Mouse (Mus musculus): ENCODE data around the gene Tmem86a. TPM values are rescaled to one million over a fixed set of nuclear protein-coding genes. Genes with fewer than 3 reads are reported as not detected.
"Not testable (repeated sequence)": the region's sequence is repeated elsewhere in the genome, so short reads cannot be mapped to it uniquely, and the experiment has no call there.

Tmem86a gene
- polyA plus RNA-seq, 1 experiment, result 12.4 TPM

GRCm38 (mm10) chr7:47020956-47021355 lies 29.4 kb upstream of the Tmem86a start:
- Histone ChIP-seq H3K4me1 (ENCODE audit: control insufficient read depth, insufficient read depth, low read length) (no peaks in the 10 kb centered on the region; the same call in 1 of the 2 replicates), H3K4me3 (replicated peaks; ENCODE audit: control insufficient read depth, low read depth, low read length) (no peak overlapping the region), H3K27ac (ENCODE audit: control insufficient read depth, insufficient read depth, low read depth, low read length, poor library complexity) (no peak overlapping the region)
- no peak for TF ChIP-seq CTCF (IDR thresholded peaks at IDR 0.05; ENCODE audit: control insufficient read depth, insufficient read depth, low read length)
- TF ChIP-seq POLR2A (IDR thresholded peaks at IDR 0.05; ENCODE audit: borderline replicate concordance, control insufficient read depth, low read depth, low read length), result no peak
- 71% methylated on average over 8 of the region's 8 CpGs for WGBS

DNA sequence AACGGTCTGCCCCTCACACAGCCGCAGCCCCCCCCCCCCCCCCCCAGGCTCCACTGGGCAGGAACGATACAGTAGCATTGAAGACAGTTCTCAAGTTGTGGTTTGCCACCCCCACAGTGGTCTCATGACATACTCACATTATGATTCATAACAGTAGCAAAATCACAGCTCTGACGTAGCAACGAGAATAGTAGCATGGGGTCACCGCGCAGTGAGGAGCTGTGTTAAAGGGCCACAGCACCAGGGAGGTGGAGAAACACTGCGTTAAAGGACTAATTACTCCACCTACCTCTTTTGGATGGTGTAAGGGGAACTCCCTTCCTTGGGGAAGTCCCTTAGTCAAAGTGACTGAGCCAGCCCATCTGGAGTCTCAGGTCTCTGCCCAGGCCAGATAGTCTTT lies 27.9 kb upstream of the Tmem86a start:
- Histone ChIP-seq H3K4me3 (replicated peaks; ENCODE audit: control insufficient read depth, low read depth, low read length) (peak overlapping the region; percentile 21), H3K27ac (ENCODE audit: control insufficient read depth, insufficient read depth, low read depth, low read length, poor library complexity) (no peak overlapping the region), H3K4me1 (ENCODE audit: control insufficient read depth, insufficient read depth, low read length) (no peaks in the 10 kb centered on the region; the same call in 1 of the 2 replicates)
- WGBS, result 3% methylated on average over 8 of the region's 8 CpGs
- TF ChIP-seq POLR2A (IDR thresholded peaks at IDR 0.05; ENCODE audit: borderline replicate concordance, control insufficient read depth, low read depth, low read length) (no peak), CTCF (IDR thresholded peaks at IDR 0.05; ENCODE audit: control insufficient read depth, insufficient read depth, low read length) (no peak)

GRCm38 (mm10) chr7:47023530-47023929 lies 26.9 kb upstream of the Tmem86a start:
- Histone ChIP-seq H3K27ac (ENCODE audit: control insufficient read depth, insufficient read depth, low read depth, low read length, poor library complexity) (no peak overlapping the region), H3K4me3 (replicated peaks; ENCODE audit: control insufficient read depth, low read depth, low read length) (no peak overlapping the region), H3K4me1 (ENCODE audit: control insufficient read depth, insufficient read depth, low read length) (no peaks in the 10 kb centered on the region; the same call in none of the 2 replicates)
- 4% methylated on average over 6 of the region's 6 CpGs for WGBS
- TF ChIP-seq POLR2A (IDR thresholded peaks at IDR 0.05; ENCODE audit: borderline replicate concordance, control insufficient read depth, low read depth, low read length), result no peak
- TF ChIP-seq CTCF (IDR thresholded peaks at IDR 0.05; ENCODE audit: control insufficient read depth, insufficient read depth, low read length), result peak; percentile 92

GRCm38 (mm10) chr7:47024454-47024853 lies 25.9 kb upstream of the Tmem86a start:
- TF ChIP-seq CTCF (IDR thresholded peaks at IDR 0.05; ENCODE audit: control insufficient read depth, insufficient read depth, low read length) (no peak), POLR2A (IDR thresholded peaks at IDR 0.05; ENCODE audit: borderline replicate concordance, control insufficient read depth, low read depth, low read length) (no peak)
- Histone ChIP-seq H3K4me1 (ENCODE audit: control insufficient read depth, insufficient read depth, low read length) (no peaks in the 10 kb centered on the region; the same call in none of the 2 replicates), H3K4me3 (replicated peaks; ENCODE audit: control insufficient read depth, low read depth, low read length) (no peak overlapping the region), H3K27ac (ENCODE audit: control insufficient read depth, insufficient read depth, low read depth, low read length, poor library complexity) (no peak overlapping the region)
- WGBS, result 87% methylated on average over 7 of the region's 7 CpGs

- H3K4me1 ChIP-seq (ENCODE audit: control insufficient read depth, insufficient read depth, low read length), result no peaks in the 10 kb centered on the region; the same call in none of the 2 replicates
Measured at GRCm38 (mm10) chr7:47025429-47025828, 25.0 kb upstream of the Tmem86a start.

DNA sequence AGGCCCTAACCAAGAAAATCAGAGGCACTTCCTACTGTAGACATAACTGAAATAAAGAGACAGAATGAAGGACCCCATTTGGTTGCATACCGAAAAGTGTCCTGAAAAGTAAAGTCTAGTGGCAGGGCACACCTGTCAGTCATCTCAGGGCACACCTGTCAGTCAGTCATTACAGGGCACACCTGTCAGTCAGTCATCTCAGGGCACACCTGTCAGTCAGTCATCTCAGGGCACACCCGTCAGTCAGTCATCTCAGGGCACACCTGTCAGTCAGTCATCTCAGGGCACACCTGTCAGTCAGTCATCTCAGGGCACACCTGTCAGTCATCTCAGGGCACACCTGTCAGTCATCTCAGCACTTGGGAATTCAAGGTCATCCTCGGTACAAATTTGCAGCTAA lies 23.5 kb upstream of the Tmem86a start:
- WGBS, result 84% methylated on average over 3 of the region's 3 CpGs
- not testable (repeated sequence) for H3K4me3 ChIP-seq (replicated peaks; ENCODE audit: control insufficient read depth, low read depth, low read length); H3K4me1 ChIP-seq (ENCODE audit: control insufficient read depth, insufficient read depth, low read length); H3K27ac ChIP-seq (ENCODE audit: control insufficient read depth, insufficient read depth, low read depth, low read length, poor library complexity)

More at GRCm38 (mm10) chr7:47025429-47025828, 25.0 kb upstream of the Tmem86a start:
- no peak overlapping the region for H3K27ac ChIP-seq (ENCODE audit: control insufficient read depth, insufficient read depth, low read depth, low read length, poor library complexity)
- TF ChIP-seq CTCF (IDR thresholded peaks at IDR 0.05; ENCODE audit: control insufficient read depth, insufficient read depth, low read length) (no peak), POLR2A (IDR thresholded peaks at IDR 0.05; ENCODE audit: borderline replicate concordance, control insufficient read depth, low read depth, low read length) (no peak)
- 85% methylated on average over 9 of the region's 9 CpGs for WGBS
- no peak overlapping the region for H3K4me3 ChIP-seq (replicated peaks; ENCODE audit: control insufficient read depth, low read depth, low read length)

- no peaks in the 10 kb centered on the region; the same call in none of the 2 replicates for H3K4me1 ChIP-seq (ENCODE audit: control insufficient read depth, insufficient read depth, low read length)
- 82% methylated on average over 1 of the region's 1 CpGs for WGBS
- no peak overlapping the region for H3K4me3 ChIP-seq (replicated peaks; ENCODE audit: control insufficient read depth, low read depth, low read length)
- H3K27ac ChIP-seq (ENCODE audit: control insufficient read depth, insufficient read depth, low read depth, low read length, poor library complexity), result no peak overlapping the region
- TF ChIP-seq POLR2A (IDR thresholded peaks at IDR 0.05; ENCODE audit: borderline replicate concordance, control insufficient read depth, low read depth, low read length) (no peak), CTCF (IDR thresholded peaks at IDR 0.05; ENCODE audit: control insufficient read depth, insufficient read depth, low read length) (no peak)
Measured at GRCm38 (mm10) chr7:47027520-47027919, 22.9 kb upstream of the Tmem86a start.

- 56% methylated on average over 9 of the region's 9 CpGs for WGBS
- TF ChIP-seq CTCF (IDR thresholded peaks at IDR 0.05; ENCODE audit: control insufficient read depth, insufficient read depth, low read length), result no peak
- TF ChIP-seq POLR2A (IDR thresholded peaks at IDR 0.05; ENCODE audit: borderline replicate concordance, control insufficient read depth, low read depth, low read length), result no peak
- Histone ChIP-seq H3K27ac (ENCODE audit: control insufficient read depth, insufficient read depth, low read depth, low read length, poor library complexity) (no peak overlapping the region), H3K4me1 (ENCODE audit: control insufficient read depth, insufficient read depth, low read length) (no peaks in the 10 kb centered on the region; the same call in none of the 2 replicates), H3K4me3 (replicated peaks; ENCODE audit: control insufficient read depth, low read depth, low read length) (no peak overlapping the region)
Measured at GRCm38 (mm10) chr7:47030517-47031193, 19.7 kb upstream of the Tmem86a start.

DNA sequence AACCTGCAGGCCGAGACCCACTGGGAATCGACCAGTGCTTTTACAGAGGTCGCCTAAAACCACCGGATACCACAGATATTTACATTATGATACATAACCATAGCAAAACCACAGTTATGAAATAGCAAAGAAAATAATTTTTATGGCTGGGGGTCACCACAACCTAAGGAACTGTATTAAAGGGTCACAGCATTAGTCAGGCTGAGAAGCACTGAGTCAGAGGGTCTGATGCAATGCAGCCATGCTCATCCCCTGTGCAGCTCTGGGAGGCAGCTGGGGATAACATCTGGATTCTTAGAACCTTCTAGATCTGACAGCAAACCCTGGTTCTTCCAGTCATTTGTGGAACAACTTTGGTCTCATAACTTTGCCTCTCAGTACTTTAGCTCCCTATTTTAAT lies 19.0 kb upstream of the Tmem86a start:
- no peak overlapping the region for H3K4me3 ChIP-seq (replicated peaks; ENCODE audit: control insufficient read depth, low read depth, low read length)
- H3K27ac ChIP-seq (ENCODE audit: control insufficient read depth, insufficient read depth, low read depth, low read length, poor library complexity), result no peak overlapping the region
- H3K4me1 ChIP-seq (ENCODE audit: control insufficient read depth, insufficient read depth, low read length), result no peaks in the 10 kb centered on the region; the same call in none of the 2 replicates
- no peak for TF ChIP-seq CTCF (IDR thresholded peaks at IDR 0.05; ENCODE audit: control insufficient read depth, insufficient read depth, low read length)
- no peak for TF ChIP-seq POLR2A (IDR thresholded peaks at IDR 0.05; ENCODE audit: borderline replicate concordance, control insufficient read depth, low read depth, low read length)
- 28% methylated on average over 4 of the region's 4 CpGs for WGBS

Measured in bone marrow, adult 2 months (tissue).